Mouse (Mus musculus): ENCODE data around the gene Htr2c.

- TF ChIP-seq CTCF (IDR thresholded peaks at IDR 0.05; ENCODE audit: control insufficient read depth, insufficient read depth, insufficient read length) (no peak), FOSL1 (IDR thresholded peaks at IDR 0.05; ENCODE audit: insufficient read depth, low read length, poor library complexity, severe bottlenecking) (no peak), MYOG (IDR thresholded peaks at IDR 0.05; ENCODE audit: control insufficient read depth, extremely low read depth, insufficient read length) (no peak), CEBPB (IDR thresholded peaks at IDR 0.05; ENCODE audit: low read depth) (no peak)
Observed at GRCm38 (mm10) chrX:146959960-146960359, 2.4 kb upstream of the Htr2c start.
